Mouse (Mus musculus): ENCODE data around the gene Map3k20.
A peak's percentile ranks its signal among the peaks of the same experiment; 100 is the strongest.

The Map3k20 gene

GRCm38 (mm10) chr2:72372136-72372535, 86.7 kb downstream of the Map3k20 start:
- no peak for DNase-seq (ENCODE audit: extremely low read depth, low read depth, low spot score)

GRCm38 (mm10) chr2:72374076-72374475, 88.6 kb downstream of the Map3k20 start:
- no peak for DNase-seq (ENCODE audit: extremely low read depth, low read depth, low spot score)

DNA sequence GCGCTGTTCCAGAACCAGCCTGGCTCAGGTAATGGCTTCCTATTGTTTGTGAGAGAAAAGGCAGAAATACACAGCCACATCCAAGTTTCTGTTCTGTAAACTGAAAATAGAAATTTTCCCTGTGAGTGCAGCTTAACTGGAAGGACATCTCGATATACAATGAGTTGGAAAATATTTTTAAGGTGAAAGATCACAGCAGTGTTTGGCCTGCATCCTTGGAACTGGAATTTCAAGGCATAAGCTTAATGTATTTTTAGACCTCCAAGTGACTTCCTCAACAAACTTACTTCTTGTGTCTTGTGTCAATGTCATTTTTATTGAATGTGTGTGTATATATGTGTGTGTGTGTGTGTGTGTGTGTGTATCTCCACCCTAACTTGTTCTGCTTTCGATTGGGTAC, 90.4 kb downstream of the Map3k20 start:
- no peak for DNase-seq (ENCODE audit: extremely low read depth, low read depth, low spot score)

DNA sequence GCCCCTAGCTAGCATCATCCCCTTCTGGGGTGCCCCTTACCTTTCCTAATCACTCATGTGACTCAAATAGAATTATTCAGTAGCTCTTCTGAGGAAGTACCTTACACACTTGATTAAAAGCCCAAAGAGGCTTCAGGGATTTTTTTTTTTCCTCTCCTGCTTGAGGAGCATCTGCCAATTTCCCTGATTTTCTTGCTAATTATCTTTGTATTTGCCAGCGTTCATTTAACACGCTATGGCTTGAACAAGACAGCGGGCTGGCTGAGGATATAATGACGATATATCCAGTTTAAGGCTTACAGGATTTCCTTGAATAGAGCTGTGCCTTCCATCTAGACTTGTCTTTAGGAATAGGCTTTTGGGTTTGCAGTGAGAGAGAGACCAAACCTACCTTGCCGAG, 91.5 kb downstream of the Map3k20 start:
- no peak for DNase-seq (ENCODE audit: extremely low read depth, low read depth, low spot score)

- no peak for DNase-seq (ENCODE audit: extremely low read depth, low read depth, low spot score)
Measured at GRCm38 (mm10) chr2:72379425-72379824, 94.0 kb downstream of the Map3k20 start.

DNA sequence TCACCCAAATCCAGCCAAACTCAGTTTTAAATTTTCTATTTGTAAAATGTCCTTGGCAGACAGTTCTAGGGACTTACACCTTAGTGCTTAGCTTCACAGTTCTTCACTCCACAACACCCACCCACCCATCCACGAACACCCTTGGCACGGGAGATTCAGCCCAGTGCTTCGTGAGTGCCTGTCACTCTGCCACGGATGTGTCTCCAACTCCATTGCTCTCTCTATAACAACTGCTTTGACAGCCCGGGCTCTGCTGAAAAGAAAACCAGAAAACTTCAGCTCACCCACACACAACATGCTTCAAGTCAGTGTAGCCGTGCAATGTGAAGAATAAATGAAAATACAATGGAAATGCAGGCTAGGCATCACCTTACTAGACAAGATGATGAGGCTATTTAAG, 97.2 kb downstream of the Map3k20 start:
- DNase-seq (ENCODE audit: extremely low read depth, low read depth, low spot score), result no peak

- no peak for DNase-seq (ENCODE audit: extremely low read depth, low read depth, low spot score)
Measured at GRCm38 (mm10) chr2:72383321-72383720, 97.9 kb downstream of the Map3k20 start.

- no peak for DNase-seq (ENCODE audit: extremely low read depth, low read depth, low spot score)
Measured at GRCm38 (mm10) chr2:72389411-72389810, 104.0 kb downstream of the Map3k20 start.

DNA sequence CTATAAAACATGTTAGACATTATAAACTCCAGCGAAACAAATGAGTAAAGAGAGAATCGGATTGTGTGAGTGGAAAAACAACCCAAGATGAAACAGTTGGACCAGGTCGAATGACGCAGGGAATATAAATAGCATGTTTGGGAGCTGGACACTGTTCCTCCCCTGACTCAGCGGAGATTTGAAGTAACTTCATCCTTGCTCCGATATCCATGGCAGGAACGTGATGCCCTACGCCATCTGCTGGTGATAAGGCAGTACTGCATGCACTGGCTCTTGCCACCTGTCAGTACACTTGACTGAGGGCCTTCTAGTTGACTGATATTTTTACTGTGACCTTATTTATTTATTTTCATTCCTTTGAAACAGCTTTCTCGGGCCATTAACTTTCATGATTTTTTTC, 104.5 kb downstream of the Map3k20 start:
- no peak for DNase-seq (ENCODE audit: extremely low read depth, low read depth, low spot score)

GRCm38 (mm10) chr2:72390474-72390873, 105.0 kb downstream of the Map3k20 start:
- no peak for DNase-seq (ENCODE audit: extremely low read depth, low read depth, low spot score)

GRCm38 (mm10) chr2:72391024-72391423, 105.6 kb downstream of the Map3k20 start:
- no peak for DNase-seq (ENCODE audit: extremely low read depth, low read depth, low spot score)

DNA sequence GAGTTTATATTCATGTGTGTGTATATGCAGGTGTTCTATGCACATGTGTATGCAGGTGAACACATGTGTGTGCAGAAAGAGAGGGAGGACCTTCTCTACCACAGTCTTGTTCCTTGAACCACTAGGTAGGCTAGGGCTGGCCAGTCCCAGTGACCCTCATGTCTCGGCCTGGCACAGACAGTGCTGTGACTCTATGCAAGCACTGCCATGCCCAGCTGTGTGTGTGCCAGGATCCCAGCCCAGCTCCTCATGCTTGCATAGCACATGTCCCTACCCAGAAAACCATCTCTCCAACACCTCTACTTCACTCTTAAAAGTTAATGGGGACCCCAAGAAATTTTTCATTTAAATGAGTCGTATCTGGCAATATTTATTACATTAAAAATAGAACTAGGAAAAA, 106.3 kb downstream of the Map3k20 start:
- no peak for DNase-seq (ENCODE audit: extremely low read depth, low read depth, low spot score)

GRCm38 (mm10) chr2:72392316-72392715, 106.9 kb downstream of the Map3k20 start:
- no peak for DNase-seq (ENCODE audit: extremely low read depth, low read depth, low spot score)

GRCm38 (mm10) chr2:72396934-72397333, 111.5 kb downstream of the Map3k20 start:
- no peak for DNase-seq (ENCODE audit: extremely low read depth, low read depth, low spot score)

DNA sequence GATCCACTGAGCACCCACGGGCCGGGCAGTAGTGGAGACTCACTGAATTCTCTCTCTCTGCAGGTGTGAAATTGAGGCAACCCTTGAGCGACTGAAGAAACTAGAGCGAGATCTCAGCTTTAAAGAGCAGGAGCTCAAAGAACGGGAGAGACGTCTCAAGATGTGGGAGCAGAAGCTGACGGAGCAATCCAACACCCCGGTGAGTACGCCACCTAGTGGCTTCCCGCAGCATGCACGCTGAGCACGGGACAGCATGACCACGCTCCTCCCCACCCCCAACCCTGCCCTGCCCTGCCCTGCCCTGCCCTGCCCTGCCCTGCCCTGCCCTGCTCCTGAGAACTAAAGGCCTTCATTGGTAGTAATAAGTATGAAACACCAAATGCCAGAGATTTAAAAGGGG, 112.8 kb downstream of the Map3k20 start:
- no peak for DNase-seq (ENCODE audit: extremely low read depth, low read depth, low spot score)

DNA sequence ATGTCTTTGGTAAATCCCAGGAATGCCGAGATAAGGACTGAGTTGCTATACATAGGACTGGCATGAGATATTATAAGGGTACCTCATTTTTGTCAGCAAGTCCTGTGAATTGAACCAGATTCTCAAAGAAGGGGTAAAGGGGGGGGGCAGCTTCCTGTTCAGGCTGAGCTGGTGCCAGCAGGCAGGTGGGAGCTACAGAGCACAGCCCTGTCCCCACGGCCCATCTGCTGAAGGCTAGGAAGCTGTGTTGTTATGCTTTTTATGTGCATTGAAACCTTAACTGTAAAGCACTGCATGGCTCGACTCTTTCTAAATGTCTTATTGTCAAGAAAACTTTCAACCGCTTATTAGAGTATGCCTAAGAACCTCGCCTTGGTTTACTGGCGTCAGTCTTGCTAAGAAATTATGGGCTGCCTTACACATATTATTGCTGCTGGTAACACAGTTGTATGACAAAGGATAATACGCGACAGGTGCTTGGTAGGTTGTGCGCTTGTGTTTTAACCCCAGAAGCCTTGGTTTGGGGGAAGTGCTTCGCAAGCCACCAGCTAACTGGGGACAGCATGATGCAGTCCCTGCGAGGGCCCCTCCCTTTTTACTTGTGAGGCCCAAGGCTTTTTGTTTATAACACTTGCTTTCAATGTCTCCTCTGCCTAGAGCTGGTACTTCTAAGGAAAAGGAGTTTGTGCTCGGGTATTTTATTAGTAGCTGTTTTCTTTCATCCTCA, 114.2 kb downstream of the Map3k20 start:
- DNase-seq (ENCODE audit: extremely low read depth, low read depth, low spot score), result no peak

GRCm38 (mm10) chr2:72401290-72401689, 115.9 kb downstream of the Map3k20 start:
- no peak for DNase-seq (ENCODE audit: extremely low read depth, low read depth, low spot score)

- DNase-seq (ENCODE audit: extremely low read depth, low read depth, low spot score), result no peak
Measured at GRCm38 (mm10) chr2:72405621-72406555, 120.5 kb downstream of the Map3k20 start.

- DNase-seq (ENCODE audit: extremely low read depth, low read depth, low spot score), result no peak
Measured at GRCm38 (mm10) chr2:72406701-72407100, 121.3 kb downstream of the Map3k20 start.

DNA sequence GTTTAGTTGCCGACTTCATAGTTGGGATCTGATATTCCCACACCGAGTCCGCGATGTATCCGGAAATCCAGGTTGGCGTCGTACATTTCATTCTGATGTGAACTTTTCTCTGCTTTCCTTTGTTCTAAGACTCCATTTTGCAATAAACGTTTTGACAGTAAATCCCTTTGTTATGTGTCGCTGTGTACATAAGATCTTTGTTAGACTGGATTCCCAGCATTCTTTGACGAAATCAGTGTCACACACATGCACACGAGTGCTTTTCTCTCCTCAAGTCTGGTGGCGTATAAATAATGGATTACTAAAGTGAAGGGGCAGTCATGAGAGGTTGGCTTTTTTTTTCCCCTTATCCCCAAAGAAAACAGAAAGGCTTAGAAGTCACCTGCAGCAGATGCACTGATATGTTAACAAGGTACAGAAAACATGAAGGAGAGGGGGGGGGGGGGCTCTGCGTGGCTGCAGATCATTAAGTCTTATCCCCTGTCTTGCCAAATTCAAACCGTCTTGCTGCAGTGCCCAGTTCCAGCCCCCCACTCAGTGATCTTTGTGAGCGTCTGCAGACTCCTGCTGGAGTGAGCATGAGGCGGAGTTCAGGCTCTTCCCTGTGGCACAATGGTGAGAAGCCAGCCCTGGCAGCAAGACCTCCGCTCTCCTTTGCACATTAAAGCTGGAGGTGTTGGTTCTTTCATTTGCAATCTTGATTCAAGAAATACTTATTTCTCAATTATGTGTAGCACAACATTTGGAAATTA, 122.1 kb downstream of the Map3k20 start:
- DNase-seq (ENCODE audit: extremely low read depth, low read depth, low spot score), result peak; percentile 69

DNA sequence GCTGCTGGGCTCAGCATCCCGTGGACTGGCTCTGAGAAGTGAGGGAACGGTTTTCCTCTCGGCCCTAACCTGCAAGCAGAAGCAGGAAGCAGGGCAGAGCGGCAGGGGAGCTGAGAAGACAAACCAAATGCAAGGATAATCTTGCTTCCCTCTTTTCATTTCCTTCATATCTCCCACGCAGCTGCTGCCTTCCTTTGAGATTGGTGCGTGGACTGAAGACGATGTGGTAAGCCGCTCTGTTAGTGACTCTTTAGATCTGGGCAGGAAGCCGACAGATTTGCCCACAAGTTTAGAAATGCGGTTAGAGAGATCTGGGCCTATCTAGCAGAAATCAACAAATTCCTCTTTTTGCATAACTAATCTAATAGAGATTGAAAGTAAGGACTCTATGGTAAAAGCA, 124.5 kb downstream of the Map3k20 start:
- no peak for DNase-seq (ENCODE audit: extremely low read depth, low read depth, low spot score)
